Mouse (Mus musculus): Measurements from ENCODE around the gene Garem2. TPM values are rescaled to one million over a fixed set of nuclear protein-coding genes. Genes with fewer than 3 reads are reported as not detected.

Gene Garem2
- polyA plus RNA-seq, 1 experiment from 2014 or later, result 6.9 TPM

- Histone ChIP-seq H3K27me3 (ENCODE audit: low read depth, poor library complexity, severe bottlenecking) (peaks cover 60% of the 10 kb centered on the region), H3K36me3 (peaks cover 51% of the 10 kb centered on the region), H3K9me3 (replicated peaks) (no peaks in the 10 kb centered on the region), H3K4me1 (peaks cover 44% of the 10 kb centered on the region), H3K4me3 (peak overlapping the region; percentile 64), H3K27ac (replicated peaks) (peak overlapping the region; percentile 81; the same call in 1 of the 2 replicates)
- DNase-seq (ENCODE audit: low spot score), result no peak
- 4% methylated on average over 28 of the region's 28 CpGs for WGBS
Observed at GRCm38 (mm10) chr5:30114761-30115140, 9.8 kb downstream of the Garem2 start.

GRCm38 (mm10) chr5:30115718-30116117 lies 10.8 kb downstream of the Garem2 start:
- Histone ChIP-seq H3K4me3 (no peak overlapping the region), H3K4me1 (peaks cover 34% of the 10 kb centered on the region), H3K36me3 (peaks cover 60% of the 10 kb centered on the region), H3K9me3 (replicated peaks) (no peaks in the 10 kb centered on the region), H3K27ac (replicated peaks) (no peak overlapping the region), H3K27me3 (ENCODE audit: low read depth, poor library complexity, severe bottlenecking) (peaks cover 57% of the 10 kb centered on the region)
- DNase-seq (ENCODE audit: low spot score), result no peak
- WGBS, result 36% methylated on average over 10 of the region's 10 CpGs

- no peak overlapping the region for H3K27ac ChIP-seq (replicated peaks)
- DNase-seq (ENCODE audit: low spot score), result no peak
- 95% methylated on average over 1 of the region's 1 CpGs for WGBS
- H3K4me3 ChIP-seq, result no peak overlapping the region
- no peaks in the 10 kb centered on the region for H3K9me3 ChIP-seq (replicated peaks)
- H3K4me1 ChIP-seq, result peaks cover 19% of the 10 kb centered on the region
- H3K36me3 ChIP-seq, result peaks cover 79% of the 10 kb centered on the region
- peaks cover 40% of the 10 kb centered on the region for H3K27me3 ChIP-seq (ENCODE audit: low read depth, poor library complexity, severe bottlenecking)
Observed at GRCm38 (mm10) chr5:30118018-30118417, 13.1 kb downstream of the Garem2 start.

GRCm38 (mm10) chr5:30119163-30119562 lies 14.2 kb downstream of the Garem2 start:
- peaks cover 86% of the 10 kb centered on the region for H3K36me3 ChIP-seq
- no peaks in the 10 kb centered on the region for H3K9me3 ChIP-seq (replicated peaks)
- H3K4me1 ChIP-seq, result peaks cover 8% of the 10 kb centered on the region
- H3K4me3 ChIP-seq, result no peak overlapping the region
- H3K27me3 ChIP-seq (ENCODE audit: low read depth, poor library complexity, severe bottlenecking), result peaks cover 28% of the 10 kb centered on the region
- H3K27ac ChIP-seq (replicated peaks), result no peak overlapping the region
- DNase-seq (ENCODE audit: low spot score), result no peak
- WGBS, result 82% methylated on average over 6 of the region's 6 CpGs

GRCm38 (mm10) chr5:30120106-30120505 lies 15.1 kb downstream of the Garem2 start:
- peaks cover 19% of the 10 kb centered on the region for H3K27me3 ChIP-seq (ENCODE audit: low read depth, poor library complexity, severe bottlenecking)
- no peak for DNase-seq (ENCODE audit: low spot score)
- H3K27ac ChIP-seq (replicated peaks), result no peak overlapping the region
- no peaks in the 10 kb centered on the region for H3K4me1 ChIP-seq
- peaks cover 96% of the 10 kb centered on the region for H3K36me3 ChIP-seq
- no peak overlapping the region for H3K4me3 ChIP-seq
- 90% methylated on average over 7 of the region's 7 CpGs for WGBS
- H3K9me3 ChIP-seq (replicated peaks), result no peaks in the 10 kb centered on the region

- Histone ChIP-seq H3K9me3 (replicated peaks) (no peaks in the 10 kb centered on the region), H3K36me3 (peaks cover 99% of the 10 kb centered on the region), H3K4me3 (no peak overlapping the region), H3K4me1 (no peaks in the 10 kb centered on the region), H3K27me3 (ENCODE audit: low read depth, poor library complexity, severe bottlenecking) (no peaks in the 10 kb centered on the region), H3K27ac (replicated peaks) (no peak overlapping the region)
- DNase-seq (ENCODE audit: low spot score), result no peak
- WGBS, result 96% methylated on average over 6 of the region's 6 CpGs
Observed at GRCm38 (mm10) chr5:30122481-30122880, 17.5 kb downstream of the Garem2 start.

- peaks cover 98% of the 10 kb centered on the region for H3K36me3 ChIP-seq
- no peak overlapping the region for H3K4me3 ChIP-seq
- 49% methylated on average over 5 of the region's 5 CpGs for WGBS
- no peaks in the 10 kb centered on the region for H3K9me3 ChIP-seq (replicated peaks)
- DNase-seq (ENCODE audit: low spot score), result peak; percentile 42
- no peaks in the 10 kb centered on the region for H3K27me3 ChIP-seq (ENCODE audit: low read depth, poor library complexity, severe bottlenecking)
- H3K27ac ChIP-seq (replicated peaks), result no peak overlapping the region
- no peaks in the 10 kb centered on the region for H3K4me1 ChIP-seq
Observed at GRCm38 (mm10) chr5:30125587-30125986, 20.6 kb downstream of the Garem2 start.

- H3K9me3 ChIP-seq (replicated peaks), result no peaks in the 10 kb centered on the region
- WGBS, result 92% methylated on average over 7 of the region's 7 CpGs
- H3K4me3 ChIP-seq, result no peak overlapping the region
- H3K27me3 ChIP-seq (ENCODE audit: low read depth, poor library complexity, severe bottlenecking), result no peaks in the 10 kb centered on the region
- no peak overlapping the region for H3K27ac ChIP-seq (replicated peaks)
- no peak for DNase-seq (ENCODE audit: low spot score)
- H3K36me3 ChIP-seq, result peaks cover 93% of the 10 kb centered on the region
- no peaks in the 10 kb centered on the region for H3K4me1 ChIP-seq
Observed at GRCm38 (mm10) chr5:30126756-30127155, 21.8 kb downstream of the Garem2 start.

GRCm38 (mm10) chr5:30127921-30128597 lies 23.1 kb downstream of the Garem2 start:
- Histone ChIP-seq H3K9me3 (replicated peaks) (no peaks in the 10 kb centered on the region), H3K27ac (replicated peaks) (no peak overlapping the region), H3K27me3 (ENCODE audit: low read depth, poor library complexity, severe bottlenecking) (no peaks in the 10 kb centered on the region), H3K4me3 (no peak overlapping the region), H3K36me3 (peaks cover 93% of the 10 kb centered on the region), H3K4me1 (no peaks in the 10 kb centered on the region)
- DNase-seq (ENCODE audit: low spot score), result no peak
- 92% methylated on average over 13 of the region's 13 CpGs for WGBS

GRCm38 (mm10) chr5:30128680-30129079 lies 23.7 kb downstream of the Garem2 start:
- Histone ChIP-seq H3K4me3 (no peak overlapping the region), H3K9me3 (replicated peaks) (no peaks in the 10 kb centered on the region), H3K27me3 (ENCODE audit: low read depth, poor library complexity, severe bottlenecking) (no peaks in the 10 kb centered on the region), H3K36me3 (peaks cover 93% of the 10 kb centered on the region), H3K4me1 (no peaks in the 10 kb centered on the region), H3K27ac (replicated peaks) (no peak overlapping the region)
- DNase-seq (ENCODE audit: low spot score), result no peak
- WGBS, result 96% methylated on average over 6 of the region's 6 CpGs

GRCm38 (mm10) chr5:30131246-30131645 lies 26.3 kb downstream of the Garem2 start:
- H3K9me3 ChIP-seq (replicated peaks), result no peaks in the 10 kb centered on the region
- 93% methylated on average over 4 of the region's 4 CpGs for WGBS
- no peak overlapping the region for H3K4me3 ChIP-seq
- no peaks in the 10 kb centered on the region for H3K27me3 ChIP-seq (ENCODE audit: low read depth, poor library complexity, severe bottlenecking)
- peaks cover 90% of the 10 kb centered on the region for H3K36me3 ChIP-seq
- no peak overlapping the region for H3K27ac ChIP-seq (replicated peaks)
- no peaks in the 10 kb centered on the region for H3K4me1 ChIP-seq
- DNase-seq (ENCODE audit: low spot score), result no peak

- Histone ChIP-seq H3K36me3 (peaks cover 86% of the 10 kb centered on the region), H3K27me3 (ENCODE audit: low read depth, poor library complexity, severe bottlenecking) (no peaks in the 10 kb centered on the region), H3K9me3 (replicated peaks) (no peaks in the 10 kb centered on the region), H3K4me3 (no peak overlapping the region), H3K27ac (replicated peaks) (no peak overlapping the region), H3K4me1 (no peaks in the 10 kb centered on the region)
- 93% methylated on average over 2 of the region's 2 CpGs for WGBS
- no peak for DNase-seq (ENCODE audit: low spot score)
Observed at GRCm38 (mm10) chr5:30132173-30132572, 27.2 kb downstream of the Garem2 start.

GRCm38 (mm10) chr5:30135711-30136231 lies 30.8 kb downstream of the Garem2 start:
- no peaks in the 10 kb centered on the region for H3K4me1 ChIP-seq
- H3K27ac ChIP-seq (replicated peaks), result no peak overlapping the region
- no peak overlapping the region for H3K4me3 ChIP-seq
- no peaks in the 10 kb centered on the region for H3K9me3 ChIP-seq (replicated peaks)
- H3K27me3 ChIP-seq (ENCODE audit: low read depth, poor library complexity, severe bottlenecking), result no peaks in the 10 kb centered on the region
- H3K36me3 ChIP-seq, result peaks cover 89% of the 10 kb centered on the region
- WGBS, result 92% methylated on average over 11 of the region's 11 CpGs
- no peak for DNase-seq (ENCODE audit: low spot score)
